Mouse (Mus musculus): ENCODE results near the gene Ptprj. TPM values are rescaled to one million over a fixed set of nuclear protein-coding genes. Genes with fewer than 3 reads are reported as not detected.
"Not testable (repeated sequence)": the region's sequence is repeated elsewhere in the genome, so short reads cannot be mapped to it uniquely, and the experiment has no call there.

Gene Ptprj
- polyA plus RNA-seq, 1 experiment from 2014 or later = 2.1 TPM

DNA sequence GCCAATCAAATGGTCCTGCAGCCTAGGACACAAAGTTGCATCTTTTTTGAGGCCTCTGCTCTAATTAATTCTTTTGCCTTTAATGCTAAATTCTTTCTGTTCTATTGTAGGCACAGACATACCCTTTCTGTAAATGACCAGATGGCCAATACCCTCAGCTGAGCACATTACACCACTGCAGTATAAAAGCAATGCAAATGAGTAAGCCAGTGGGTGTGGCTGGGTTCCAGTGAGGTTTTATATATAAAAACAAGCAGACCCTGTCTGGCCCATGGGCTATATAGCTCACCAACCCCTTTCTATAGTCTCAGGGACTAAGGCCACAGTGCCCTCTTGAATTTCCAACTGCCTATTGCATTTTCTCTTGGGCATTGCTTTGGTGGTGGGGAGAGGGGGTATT, 140.3 kb downstream of the Ptprj start:
- H3K4me1 ChIP-seq; H3K4me3 ChIP-seq; H3K27ac ChIP-seq (replicated peaks); H3K36me3 ChIP-seq; H3K27me3 ChIP-seq (ENCODE audit: low read depth, poor library complexity, severe bottlenecking); H3K9me3 ChIP-seq (replicated peaks); DNase-seq (ENCODE audit: low spot score): not testable (repeated sequence)

DNA sequence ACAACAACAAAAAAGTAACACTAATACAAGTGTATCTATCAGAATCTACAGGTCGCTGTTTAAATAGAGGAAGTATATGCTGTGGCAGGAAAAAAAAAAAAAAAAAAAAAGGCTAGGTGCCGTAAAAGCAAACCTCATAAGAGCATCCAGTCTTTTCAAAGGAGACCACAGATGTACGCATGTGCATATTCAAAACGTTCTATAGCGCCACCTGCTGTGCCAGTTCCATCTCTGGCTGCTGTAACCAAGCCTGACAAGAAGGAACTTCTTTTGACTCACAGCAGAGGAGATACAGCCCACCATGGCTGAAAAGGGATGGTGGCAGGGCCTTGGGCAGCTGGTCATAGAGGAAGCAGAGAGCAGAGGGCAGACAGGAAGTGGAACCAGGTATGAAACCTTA, 143.0 kb downstream of the Ptprj start:
- not testable (repeated sequence) for H3K4me1 ChIP-seq; H3K9me3 ChIP-seq (replicated peaks)
- WGBS = 89% methylated on average over 1 of the region's 5 CpGs

GRCm38 (mm10) chr2:90429782-90430181, 150.7 kb downstream of the Ptprj start:
- no CpG with 5 or more reads among the region's 4 CpGs for WGBS
- H3K4me1 ChIP-seq; H3K36me3 ChIP-seq; H3K4me3 ChIP-seq; DNase-seq (ENCODE audit: low spot score); H3K27me3 ChIP-seq (ENCODE audit: low read depth, poor library complexity, severe bottlenecking); H3K9me3 ChIP-seq (replicated peaks); H3K27ac ChIP-seq (replicated peaks): not testable (repeated sequence)

More for the DNA sequence above, 143.0 kb downstream of the Ptprj start:
- not testable (repeated sequence) for H3K27me3 ChIP-seq (ENCODE audit: low read depth, poor library complexity, severe bottlenecking); H3K27ac ChIP-seq (replicated peaks); H3K4me3 ChIP-seq; DNase-seq (ENCODE audit: low spot score); H3K36me3 ChIP-seq

- H3K27me3 ChIP-seq (ENCODE audit: low read depth, poor library complexity, severe bottlenecking); DNase-seq (ENCODE audit: low spot score); H3K36me3 ChIP-seq; H3K4me3 ChIP-seq; H3K27ac ChIP-seq (replicated peaks); H3K9me3 ChIP-seq (replicated peaks); H3K4me1 ChIP-seq: not testable (repeated sequence)
- WGBS = 86% methylated on average over 1 of the region's 11 CpGs
Measured at GRCm38 (mm10) chr2:90428988-90429717, 151.3 kb downstream of the Ptprj start.

DNA sequence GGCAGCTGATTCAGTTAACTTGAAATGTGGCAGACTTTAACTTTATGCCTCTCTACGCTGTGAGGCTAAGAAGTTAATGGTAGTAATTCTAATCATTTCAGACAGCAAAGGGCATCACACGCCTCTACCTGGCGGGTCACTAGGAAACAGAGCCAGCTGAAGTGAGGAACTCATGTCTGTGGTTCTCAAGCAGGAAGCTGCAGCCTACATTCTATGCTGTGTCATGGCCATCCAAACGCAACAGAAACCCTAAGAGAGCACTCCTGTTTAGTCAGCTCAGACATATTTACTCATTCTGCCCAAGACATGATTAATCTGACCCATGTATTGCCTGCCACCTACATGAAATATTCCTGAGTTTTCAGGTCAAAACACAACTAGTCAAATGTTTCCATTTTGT, 155.5 kb downstream of the Ptprj start:
- H3K36me3 ChIP-seq; DNase-seq (ENCODE audit: low spot score): not testable (repeated sequence)
- WGBS = no CpG with 5 or more reads among the region's 4 CpGs

DNA sequence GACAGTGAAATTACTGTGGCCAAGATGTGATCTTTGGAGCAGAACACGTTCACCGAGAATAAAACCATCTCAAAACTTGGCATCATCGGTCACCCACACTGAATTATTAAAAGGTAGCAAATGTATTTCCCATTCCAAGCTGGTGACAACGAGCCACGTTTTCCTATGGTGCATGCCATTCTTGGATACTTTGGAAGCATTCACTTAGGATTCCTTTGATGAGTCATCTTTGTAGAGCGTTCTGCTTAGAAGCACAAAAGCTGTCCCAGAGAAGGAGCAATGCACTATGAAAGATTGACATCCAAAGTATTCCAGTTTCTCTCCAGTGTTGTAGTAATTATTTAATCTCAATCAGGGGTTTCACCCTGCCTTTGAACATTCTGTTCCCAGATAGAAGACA, 158.2 kb downstream of the Ptprj start:
- not testable (repeated sequence) for H3K27ac ChIP-seq (replicated peaks); H3K4me3 ChIP-seq; H3K4me1 ChIP-seq; H3K27me3 ChIP-seq (ENCODE audit: low read depth, poor library complexity, severe bottlenecking); H3K9me3 ChIP-seq (replicated peaks); H3K36me3 ChIP-seq; DNase-seq (ENCODE audit: low spot score)
- WGBS = 88% methylated on average over 6 of the region's 6 CpGs

More for the DNA sequence above, 155.5 kb downstream of the Ptprj start:
- H3K4me3 ChIP-seq; H3K27me3 ChIP-seq (ENCODE audit: low read depth, poor library complexity, severe bottlenecking); H3K4me1 ChIP-seq; H3K9me3 ChIP-seq (replicated peaks); H3K27ac ChIP-seq (replicated peaks): not testable (repeated sequence)

DNA sequence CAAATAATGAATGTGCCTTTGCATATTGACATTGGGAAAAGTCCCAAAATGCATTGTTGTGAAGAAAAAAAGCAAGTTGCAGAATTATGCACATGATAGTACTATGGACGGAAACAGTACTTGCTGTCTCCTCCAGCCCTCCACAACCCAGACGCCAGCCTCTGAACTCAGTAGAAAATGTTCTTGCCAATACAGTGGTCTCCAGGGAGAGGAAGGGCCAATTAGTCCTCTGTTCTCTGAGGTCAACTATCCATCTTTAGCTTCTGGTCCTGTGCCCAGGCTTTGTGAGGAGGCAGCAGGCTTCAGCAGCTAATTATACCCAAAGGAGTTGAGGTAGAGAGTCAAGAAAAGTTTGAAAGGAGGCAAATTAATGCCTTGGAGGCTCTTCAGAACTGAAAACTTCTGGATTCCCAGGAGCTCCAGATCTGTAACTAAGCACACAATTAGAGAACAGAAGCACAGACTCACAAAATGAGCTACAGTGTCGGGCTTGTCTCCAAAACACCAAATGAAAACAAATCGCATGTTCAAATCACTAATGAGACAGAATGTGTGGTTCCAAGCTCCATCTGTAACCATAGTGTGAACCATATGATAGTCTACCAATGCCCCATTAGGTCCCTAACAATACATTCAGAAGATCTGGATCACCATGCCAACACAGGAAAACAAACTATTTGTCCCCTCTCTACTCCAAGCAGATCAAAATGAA, 166.2 kb downstream of the Ptprj start:
- H3K4me3 ChIP-seq; H3K27ac ChIP-seq (replicated peaks); H3K36me3 ChIP-seq; H3K4me1 ChIP-seq; H3K27me3 ChIP-seq (ENCODE audit: low read depth, poor library complexity, severe bottlenecking); DNase-seq (ENCODE audit: low spot score); H3K9me3 ChIP-seq (replicated peaks): not testable (repeated sequence)
- 84% methylated on average over 4 of the region's 4 CpGs for WGBS

- H3K4me1 ChIP-seq; H3K27me3 ChIP-seq (ENCODE audit: low read depth, poor library complexity, severe bottlenecking); H3K36me3 ChIP-seq; H3K4me3 ChIP-seq; H3K27ac ChIP-seq (replicated peaks); DNase-seq (ENCODE audit: low spot score); H3K9me3 ChIP-seq (replicated peaks): not testable (repeated sequence)
- WGBS = 85% methylated on average over 5 of the region's 7 CpGs
Measured at GRCm38 (mm10) chr2:90398633-90399107, 181.8 kb downstream of the Ptprj start, which contains the start of gene Olfr1274-ps. Gene Olfr1274-ps, plus strand, starts transcription at chr2:90398683.

Other genes with a start within 250 kb of the Ptprj start
- not detected in 2 replicates for gene Olfr1274-ps, start 182.0 kb downstream of the Ptprj start, polyA plus RNA-seq (2016; fragmentation: Nextera tagmentation; extraction: Ambion mirVana)
- gene Nup160, start 96.6 kb upstream of the Ptprj start, polyA plus RNA-seq (2016; fragmentation: Nextera tagmentation; extraction: Ambion mirVana) = 62.2 and 62.5 TPM in 2 replicates
- 110 and 128 TPM in 2 replicates for gene Fnbp4, start 164.7 kb upstream of the Ptprj start, polyA plus RNA-seq (2016; fragmentation: Nextera tagmentation; extraction: Ambion mirVana)
- 0.25 and 0.47 TPM in 2 replicates for gene Agbl2, start 202.1 kb upstream of the Ptprj start, polyA plus RNA-seq (2016; fragmentation: Nextera tagmentation; extraction: Ambion mirVana)

All from midbrain, embryonic 10.5 days (tissue).